Mouse (Mus musculus): Measurements from ENCODE around the gene Gbp7. TPM values are rescaled to one million over a fixed set of nuclear protein-coding genes. Genes with fewer than 3 reads are reported as not detected.
A peak's percentile ranks its signal among the peaks of the same experiment; 100 is the strongest.

The Gbp7 gene
- total and polyA plus RNA-seq, 3 experiments = 2.5 to 8.1 (median 2.7) TPM

- dilution Hi-C loops (cut with MboI; ENCODE audit: extremely low pct_ligation_motif_present, extremely low pct_unique_long_range_greater_than_20kb, low sequenced_read_pairs) (no loop called here), in situ Hi-C loops (cut with MboI; ENCODE audit: low pct_ligation_motif_present, low pct_unique_long_range_greater_than_20kb, low sequenced_read_pairs) (no loop called here)
- no peak overlapping the region for H3K27ac ChIP-seq (ENCODE audit: insufficient read depth, low read depth)
- peak overlapping the region; percentile 85; the same call in 1 of the 2 replicates for H3K4me2 ChIP-seq (ENCODE audit: insufficient read depth, low read depth, poor library complexity, severe bottlenecking)
- H3K4me3 ChIP-seq (replicated peaks in 1 of 3; ENCODE audit: low read depth in 2 of 3, low read length in 2 of 3, poor library complexity in 1 of 3) = no peak overlapping the region
- DNase-seq (ENCODE audit: extremely low read depth) = no peak
- H3K79me2 ChIP-seq (replicated peaks; ENCODE audit: control insufficient read depth, extremely low read depth, insufficient read depth, poor library complexity, severe bottlenecking) = no peaks in the 10 kb centered on the region
- no peaks in the 10 kb centered on the region for H3K9me3 ChIP-seq (replicated peaks; ENCODE audit: low read length)
- H3K36me3 ChIP-seq (replicated peaks in 1 of 2; ENCODE audit: control insufficient read depth in 1 of 2, insufficient read depth in 1 of 2, low read length in 1 of 2) = peaks cover 7 to 15% of the 10 kb centered on the region in 2 experiments
- 0 out of 2 replicates have a peak, but pooled peaks have one; percentile 30 for TF ChIP-seq EP300 (IDR thresholded peaks at IDR 0.05; ENCODE audit: low read length)
- TF ChIP-seq IRF4 (IDR thresholded peaks at IDR 0.05; ENCODE audit: low read depth, low read length) = peak; percentile 16; the same call in 1 of the 2 replicates
- TF ChIP-seq POLR2A (IDR thresholded peaks at IDR 0.05; ENCODE audit: low read depth, low read length) = no peak
- H3K27me3 ChIP-seq (replicated peaks) = no peaks in the 10 kb centered on the region
- H3K4me1 ChIP-seq (ENCODE audit: control insufficient read depth in 1 of 2, insufficient read depth in 2 of 2) = peaks cover 10 to 16% of the 10 kb centered on the region in 2 experiments
- H3K9ac ChIP-seq (ENCODE audit: insufficient read depth, low read depth) = no peak overlapping the region
Observed at GRCm38 (mm10) chr3:142578342-142578741, 48.2 kb downstream of the Gbp7 start.

GRCm38 (mm10) chr3:142583067-142583466, 52.9 kb downstream of the Gbp7 start:
- no peak for DNase-seq (ENCODE audit: extremely low read depth)
- peak; percentile 42 for TF ChIP-seq EP300 (IDR thresholded peaks at IDR 0.05; ENCODE audit: low read length)
- peak; percentile 85 for TF ChIP-seq MAFK (IDR thresholded peaks at IDR 0.05; ENCODE audit: insufficient replicate concordance, low read length)
- TF ChIP-seq JUND (conservative IDR thresholded peaks at IDR 0.05; ENCODE audit: low read depth, low read length) = peak; percentile 59; the same call in 1 of the 2 replicates
- no peak for TF ChIP-seq CHD2 (IDR thresholded peaks at IDR 0.05; ENCODE audit: low read length)
- dilution Hi-C loops (cut with MboI; ENCODE audit: extremely low pct_ligation_motif_present, extremely low pct_unique_long_range_greater_than_20kb, low sequenced_read_pairs) (no loop called here), in situ Hi-C loops (cut with MboI; ENCODE audit: low pct_ligation_motif_present, low pct_unique_long_range_greater_than_20kb, low sequenced_read_pairs) (no loop called here)
- Histone ChIP-seq H3K4me2 (ENCODE audit: insufficient read depth, low read depth, poor library complexity, severe bottlenecking) (no peak overlapping the region), H3K27ac (ENCODE audit: insufficient read depth, low read depth) (no peak overlapping the region), H3K9ac (ENCODE audit: insufficient read depth, low read depth) (no peak overlapping the region), H3K36me3 (replicated peaks in 1 of 2; ENCODE audit: control insufficient read depth in 1 of 2, insufficient read depth in 1 of 2, low read length in 1 of 2) (no peaks in the 10 kb centered on the region), H3K4me3 (replicated peaks in 1 of 3; ENCODE audit: low read depth in 2 of 3, low read length in 2 of 3, poor library complexity in 1 of 3) (no peak overlapping the region), H3K9me3 (replicated peaks; ENCODE audit: low read length) (no peaks in the 10 kb centered on the region), H3K4me1 (ENCODE audit: control insufficient read depth in 1 of 2, insufficient read depth in 2 of 2) (peaks cover 2% of the 10 kb centered on the region in 2 experiments; a peak in 2 of 4 replicates), H3K27me3 (replicated peaks) (no peaks in the 10 kb centered on the region), H3K79me2 (replicated peaks; ENCODE audit: control insufficient read depth, extremely low read depth, insufficient read depth, poor library complexity, severe bottlenecking) (no peaks in the 10 kb centered on the region)

GRCm38 (mm10) chr3:142587386-142587785, 57.2 kb downstream of the Gbp7 start:
- no peak overlapping the region for H3K27ac ChIP-seq (ENCODE audit: insufficient read depth, low read depth)
- no peaks in the 10 kb centered on the region for H3K79me2 ChIP-seq (replicated peaks; ENCODE audit: control insufficient read depth, extremely low read depth, insufficient read depth, poor library complexity, severe bottlenecking)

More at GRCm38 (mm10) chr3:142587386-142587785, 57.2 kb downstream of the Gbp7 start:
- DNase-seq (ENCODE audit: extremely low read depth) = no peak
- no peaks in the 10 kb centered on the region for H3K9me3 ChIP-seq (replicated peaks; ENCODE audit: low read length)
- no peak for TF ChIP-seq NRF1 (IDR thresholded peaks at IDR 0.05; ENCODE audit: low read depth, low read length)
- TF ChIP-seq CHD1 (IDR thresholded peaks at IDR 0.05; ENCODE audit: low read depth, low read length) = no peak
- no peak for TF ChIP-seq GABPA (IDR thresholded peaks at IDR 0.05; ENCODE audit: insufficient replicate concordance, low read depth, low read length)
- TF ChIP-seq RAD21 (IDR thresholded peaks at IDR 0.05; ENCODE audit: low read depth, low read length) = no peak
- TF ChIP-seq MAX (IDR thresholded peaks at IDR 0.05; ENCODE audit: low read length) = no peak
- in situ Hi-C loops (cut with MboI; ENCODE audit: low pct_ligation_motif_present, low pct_unique_long_range_greater_than_20kb, low sequenced_read_pairs) = no loop called here
- dilution Hi-C loops (cut with MboI; ENCODE audit: extremely low pct_ligation_motif_present, extremely low pct_unique_long_range_greater_than_20kb, low sequenced_read_pairs) = no loop called here
- peaks cover 12 to 31% of the 10 kb centered on the region in 2 experiments for H3K4me1 ChIP-seq (ENCODE audit: control insufficient read depth in 1 of 2, insufficient read depth in 2 of 2)
- H3K9ac ChIP-seq (ENCODE audit: insufficient read depth, low read depth) = no peak overlapping the region
- H3K4me3 ChIP-seq (replicated peaks in 1 of 3; ENCODE audit: low read depth in 2 of 3, low read length in 2 of 3, poor library complexity in 1 of 3) = no peak overlapping the region
- H3K36me3 ChIP-seq (replicated peaks in 1 of 2; ENCODE audit: control insufficient read depth in 1 of 2, insufficient read depth in 1 of 2, low read length in 1 of 2) = no peaks in the 10 kb centered on the region
- no peak overlapping the region for H3K4me2 ChIP-seq (ENCODE audit: insufficient read depth, low read depth, poor library complexity, severe bottlenecking)
- no peaks in the 10 kb centered on the region for H3K27me3 ChIP-seq (replicated peaks)
